Mouse (Mus musculus): Measurements from ENCODE around the gene Cyb5r2.

- TF ChIP-seq POLR2A (IDR thresholded peaks at IDR 0.05; ENCODE audit: borderline replicate concordance, insufficient read depth, low read length), result no peak
- TF ChIP-seq CTCF (IDR thresholded peaks at IDR 0.05; ENCODE audit: borderline replicate concordance, insufficient read depth, low read depth, low read length), result no peak
Observed at GRCm38 (mm10) chr7:107755905-107756304, 1.9 kb downstream of the Cyb5r2 start.

Data from cerebellum, adult 2 months (tissue).